Mouse (Mus musculus) stomach, embryonic 14.5 days (tissue): ENCODE data around the gene Zfp710. TPM values are rescaled to one million over a fixed set of nuclear protein-coding genes. Genes with fewer than 3 reads are reported as not detected.

Source experiments
- ATAC-seq: fragments of 200-750 bp; cut with Nextera tagmentation; 2 replicates; pipeline ENCODE4 v1.8.0; 2017; ENCODE audit warnings: low read depth, moderate TSS enrichment; ENCODE audit not compliant: insufficient number of reproducible peaks, insufficient read depth, low FRiP score
- H3K27ac ChIP-seq: fragments of 300-500 bp; sonication (generic); 2 replicates; pipeline ENCODE4 v1.5.1; 2014; ENCODE audit warnings: mild to moderate bottlenecking, low read length, moderate library complexity, mixed read lengths
- H3K27me3 ChIP-seq: fragments of 300-500 bp; sonication (generic); 2 replicates; pipeline ENCODE4 v1.6.1; 2014; ENCODE audit warnings: low read length, control low read depth, mixed read lengths; ENCODE audit not compliant: control insufficient read depth, insufficient read depth
- H3K36me3 ChIP-seq: fragments of 300-500 bp; sonication (generic); 2 replicates; pipeline ENCODE4 v1.6.1; 2014; ENCODE audit warnings: mild to moderate bottlenecking, control low read depth, low read length, moderate library complexity, mixed read lengths; ENCODE audit not compliant: control insufficient read depth, insufficient read depth
- H3K4me1 ChIP-seq: fragments of 300-500 bp; sonication (generic); 2 replicates; pipeline ENCODE4 v1.6.1; 2014; ENCODE audit warnings: low read length, control low read depth, mixed read lengths; ENCODE audit not compliant: control insufficient read depth, insufficient read depth
- H3K4me2 ChIP-seq: fragments of 300-500 bp; sonication (generic); replicated peaks from 2 replicates; pipeline ENCODE4 v1.6.1; 2014; ENCODE audit warnings: low read depth, low read length, control low read depth
- H3K4me3 ChIP-seq: fragments of 300-500 bp; sonication (generic); 2 replicates; pipeline ENCODE4 v1.5.1; 2014; ENCODE audit warnings: low read depth, low read length, control low read depth
- H3K9ac ChIP-seq: fragments of 300-500 bp; sonication (generic); replicated peaks from 2 replicates; pipeline ENCODE4 v1.6.1; 2014; ENCODE audit warnings: low read depth, mild to moderate bottlenecking, control low read depth, low read length, moderate library complexity, mixed read lengths
- H3K9me3 ChIP-seq: fragments of 300-500 bp; sonication (generic); 2 replicates; pipeline ENCODE4 v1.6.1; 2016; ENCODE audit warnings: low read depth, low read length, control low read depth; ENCODE audit not compliant: control insufficient read depth
- WGBS: fragments of 180-500 bp; shearing (Covaris S2); extraction: QIAGEN DNeasy Blood & Tissue Kit; methylation state at CpG from one replicate; pipeline ENCODE4 v1.1.7; 2014; 5-methylcytosine and 5-hydroxymethylcytosine counted together
- polyA plus RNA-seq: library from polyadenylated mRNA; unstranded; fragments of >200 nt; fragmentation: Nextera tagmentation; extraction: Ambion mirVana; gene quantifications from 2 replicates; pipeline ENCODE4 v1.2.1, GENCODE M21; 2014

Zfp710 gene
- polyA plus RNA-seq, 1 experiment from 2014 or later, result 16.4 TPM

- Histone ChIP-seq H3K36me3 (no peaks in the 10 kb centered on the region; the same call in 1 of the 2 replicates), H3K27ac (peak overlapping the region; percentile 73), H3K4me1 (peaks cover 34% of the 10 kb centered on the region), H3K4me2 (no peak overlapping the region), H3K4me3 (no peak overlapping the region), H3K9ac (no peak overlapping the region), H3K9me3 (no peaks in the 10 kb centered on the region), H3K27me3 (no peaks in the 10 kb centered on the region)
- 49% methylated on average over 14 of the region's 14 CpGs for WGBS
- no peak for ATAC-seq
Measured at GRCm38 (mm10) chr7:80057781-80058180, 33.2 kb downstream of the Zfp710 start.

- no peak overlapping the region for H3K4me2 ChIP-seq
- no peak overlapping the region for H3K9ac ChIP-seq
- WGBS, result 71% methylated on average over 4 of the region's 4 CpGs
- H3K27me3 ChIP-seq, result no peaks in the 10 kb centered on the region
- H3K4me1 ChIP-seq, result peaks cover 34% of the 10 kb centered on the region
- no peak for ATAC-seq
- no peaks in the 10 kb centered on the region for H3K9me3 ChIP-seq
- H3K4me3 ChIP-seq, result no peak overlapping the region
- peak overlapping the region; percentile 73; the same call in 1 of the 2 replicates for H3K27ac ChIP-seq
- no peaks in the 10 kb centered on the region for H3K36me3 ChIP-seq
Measured at GRCm38 (mm10) chr7:80058405-80059063, 33.9 kb downstream of the Zfp710 start.

GRCm38 (mm10) chr7:80059064-80059838, 34.6 kb downstream of the Zfp710 start:
- peak overlapping the region; percentile 73; the same call in 1 of the 2 replicates for H3K27ac ChIP-seq
- ATAC-seq, result no peak
- peaks cover 34% of the 10 kb centered on the region for H3K4me1 ChIP-seq
- H3K27me3 ChIP-seq, result no peaks in the 10 kb centered on the region
- H3K4me2 ChIP-seq, result no peak overlapping the region
- H3K9ac ChIP-seq, result no peak overlapping the region
- no peaks in the 10 kb centered on the region for H3K36me3 ChIP-seq
- 60% methylated on average over 13 of the region's 13 CpGs for WGBS
- H3K9me3 ChIP-seq, result no peaks in the 10 kb centered on the region
- no peak overlapping the region for H3K4me3 ChIP-seq

DNA sequence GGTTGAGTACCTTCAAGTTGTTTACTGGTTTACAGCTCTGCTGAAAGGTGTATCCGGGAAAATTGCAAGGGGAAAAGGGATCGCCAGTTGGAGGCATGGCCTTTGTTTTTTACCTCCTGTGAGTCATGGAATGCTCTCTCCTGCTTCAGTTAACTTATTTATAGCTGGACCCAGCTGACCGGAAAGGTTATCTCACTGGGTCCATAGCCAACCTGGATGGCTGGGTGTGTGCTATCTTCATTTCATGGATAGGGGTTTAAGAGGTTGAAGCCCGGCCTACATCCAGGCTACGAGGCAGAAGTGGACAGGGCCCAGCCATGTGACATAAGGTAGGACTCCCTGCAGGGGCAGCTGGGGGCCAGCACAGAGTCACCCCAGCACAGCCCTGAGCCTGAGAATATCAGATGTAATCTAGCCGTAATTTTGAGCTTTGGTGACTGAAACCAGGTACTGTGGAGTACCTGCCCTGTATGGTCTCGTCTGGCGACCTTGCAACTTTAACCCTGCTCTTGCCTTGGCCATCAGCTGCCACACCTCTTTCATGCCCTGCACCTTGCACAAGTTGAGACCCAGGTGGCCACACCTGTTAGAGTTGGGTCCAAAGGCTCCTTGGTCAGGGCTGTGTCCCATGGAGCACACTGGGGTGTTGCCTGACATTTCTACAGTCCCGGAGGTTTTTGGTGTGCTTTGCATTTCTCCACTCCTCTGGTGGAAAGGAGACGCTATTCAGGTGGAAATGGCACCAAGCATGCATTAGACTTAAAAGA, 35.6 kb downstream of the Zfp710 start:
- ATAC-seq, result no peak
- Histone ChIP-seq H3K4me1 (peaks cover 34% of the 10 kb centered on the region), H3K9me3 (no peaks in the 10 kb centered on the region), H3K27me3 (no peaks in the 10 kb centered on the region), H3K4me2 (no peak overlapping the region), H3K27ac (no peak overlapping the region; the same call in 1 of the 2 replicates), H3K9ac (no peak overlapping the region), H3K4me3 (no peak overlapping the region), H3K36me3 (no peaks in the 10 kb centered on the region)
- 74% methylated on average over 10 of the region's 10 CpGs for WGBS

- H3K27ac ChIP-seq, result no peak overlapping the region
- H3K4me2 ChIP-seq, result no peak overlapping the region
- no peaks in the 10 kb centered on the region for H3K9me3 ChIP-seq
- no peaks in the 10 kb centered on the region for H3K27me3 ChIP-seq
- no peak for ATAC-seq
- 92% methylated on average over 17 of the region's 17 CpGs for WGBS
- H3K36me3 ChIP-seq, result no peaks in the 10 kb centered on the region
- H3K4me3 ChIP-seq, result no peak overlapping the region
- H3K9ac ChIP-seq, result no peak overlapping the region
- H3K4me1 ChIP-seq, result peaks cover 24% of the 10 kb centered on the region
Measured at GRCm38 (mm10) chr7:80062083-80062826, 37.6 kb downstream of the Zfp710 start.

GRCm38 (mm10) chr7:80063244-80063643, 38.6 kb downstream of the Zfp710 start:
- H3K4me2 ChIP-seq, result no peak overlapping the region
- no peaks in the 10 kb centered on the region for H3K27me3 ChIP-seq
- no peaks in the 10 kb centered on the region for H3K36me3 ChIP-seq
- ATAC-seq, result no peak
- 70% methylated on average over 5 of the region's 5 CpGs for WGBS
- no peak overlapping the region for H3K9ac ChIP-seq
- H3K4me3 ChIP-seq, result no peak overlapping the region
- no peaks in the 10 kb centered on the region for H3K9me3 ChIP-seq
- H3K4me1 ChIP-seq, result peaks cover 16% of the 10 kb centered on the region
- H3K27ac ChIP-seq, result no peak overlapping the region

DNA sequence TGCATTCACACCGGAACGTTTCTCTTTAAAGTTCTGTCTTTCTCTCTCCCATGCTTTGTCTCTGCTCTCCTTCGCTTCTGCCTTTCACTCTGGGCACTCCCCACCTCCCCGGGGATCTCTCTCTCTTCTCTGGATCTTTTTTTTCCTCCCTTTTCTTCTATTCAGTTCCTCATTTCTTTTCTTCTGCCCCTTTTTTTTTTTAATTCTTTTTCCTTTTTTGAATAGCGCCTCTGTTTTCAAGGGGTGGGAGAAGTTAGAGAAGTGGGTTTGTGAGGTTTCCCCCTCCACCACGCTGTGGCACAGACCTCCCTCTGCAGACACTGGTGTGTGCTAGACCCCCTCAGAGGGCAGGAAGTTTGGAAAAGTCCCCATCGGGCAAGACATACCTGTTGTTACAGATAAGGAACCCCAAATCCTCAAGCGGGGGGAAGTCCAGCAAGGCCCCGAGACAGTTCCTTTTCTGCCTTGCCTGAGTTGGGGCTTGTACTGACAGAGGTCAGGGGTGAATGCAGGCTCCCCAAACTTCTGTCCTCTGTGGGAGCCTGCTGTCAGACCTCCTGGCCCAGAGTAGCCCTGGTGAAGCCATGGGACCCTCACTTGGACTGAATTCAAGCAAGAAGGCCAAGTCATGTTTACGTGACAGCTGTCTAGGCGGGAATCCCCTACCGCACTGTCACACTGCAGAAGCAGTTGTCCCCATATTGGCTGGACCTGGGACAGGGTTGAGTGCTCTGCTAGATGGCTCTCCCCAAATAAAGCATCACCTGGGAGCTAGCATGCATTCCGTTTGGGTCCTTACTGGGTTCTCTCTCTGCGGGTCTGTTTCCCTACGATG, 39.5 kb downstream of the Zfp710 start:
- Histone ChIP-seq H3K27me3 (no peaks in the 10 kb centered on the region), H3K4me2 (no peak overlapping the region), H3K27ac (no peak overlapping the region), H3K9ac (no peak overlapping the region), H3K9me3 (no peaks in the 10 kb centered on the region), H3K4me1 (peaks cover 10% of the 10 kb centered on the region), H3K4me3 (no peak overlapping the region), H3K36me3 (no peaks in the 10 kb centered on the region)
- 77% methylated on average over 15 of the region's 15 CpGs for WGBS
- no peak for ATAC-seq
